8 mouse cellular contexts compared by ENCODE assay signal in genomic region chr8:94999004-94999403, GRCm38 (mm10). TPM values are rescaled to one million over a fixed set of nuclear protein-coding genes. Genes with fewer than 3 reads are reported as not detected.
DNase-seq lines count a peak whose midpoint lies in the region; ATAC-seq lines count a peak whose summit lies in the region.

No protein-coding gene starts in this region.

- no peaks in the 10 kb centered on the region for H3K9me3 ChIP-seq in kidney, embryonic 15.5 days (replicated peaks)
- H3K9me3 ChIP-seq in midbrain, embryonic 16.5 days (replicated peaks; ENCODE audit: control insufficient read depth, low read length, poor library complexity, severe bottlenecking): no peaks in the 10 kb centered on the region

- peaks cover 63% of the 10 kb centered on the region for H3K4me1 ChIP-seq in kidney, embryonic 15.5 days
- H3K4me1 ChIP-seq in midbrain, embryonic 16.5 days (ENCODE audit: control insufficient read depth, insufficient read depth, low read length): peaks cover 51% of the 10 kb centered on the region

- no peak for ATAC-seq in kidney, embryonic 15.5 days (replicated peaks; ENCODE audit: low FRiP score)
- no peak for ATAC-seq in midbrain, embryonic 16.5 days

- peak; percentile 53 for DNase-seq in gastrocnemius, postnatal 25 days
- no peak for DNase-seq in gastrocnemius, postnatal 10 days
- peak; percentile 83 for DNase-seq in heart, adult 8-10 months (ENCODE audit: low spot score)
- DNase-seq in urinary bladder, adult 2 months (ENCODE audit: low spot score): no peak
- no peak for DNase-seq in ovary, postnatal 10 days (ENCODE audit: low spot score)
- no peak for DNase-seq in urinary bladder, postnatal 14 days (ENCODE audit: low spot score)

- H3K27me3 ChIP-seq in kidney, embryonic 15.5 days: no peaks in the 10 kb centered on the region
- no peaks in the 10 kb centered on the region for H3K27me3 ChIP-seq in midbrain, embryonic 16.5 days (ENCODE audit: control insufficient read depth, insufficient read depth, low read depth, low read length)

- peak overlapping the region; percentile 74 for H3K27ac ChIP-seq in kidney, embryonic 15.5 days
- H3K27ac ChIP-seq in midbrain, embryonic 16.5 days (ENCODE audit: low read length): peak overlapping the region; percentile 95

- no peak overlapping the region for H3K4me2 ChIP-seq in kidney, embryonic 15.5 days
- peak overlapping the region; percentile 73 for H3K4me2 ChIP-seq in midbrain, embryonic 16.5 days (ENCODE audit: low read length)

- H3K4me3 ChIP-seq in kidney, embryonic 15.5 days (replicated peaks): no peak overlapping the region
- peak overlapping the region; percentile 41 for H3K4me3 ChIP-seq in midbrain, embryonic 16.5 days (ENCODE audit: low read depth, low read length)

- H3K36me3 ChIP-seq in kidney, embryonic 15.5 days: peaks cover 10% of the 10 kb centered on the region; the same call in 1 of the 2 replicates
- H3K36me3 ChIP-seq in midbrain, embryonic 16.5 days (ENCODE audit: control insufficient read depth, insufficient read depth, low read length): peaks cover 10% of the 10 kb centered on the region

- no peak overlapping the region for H3K9ac ChIP-seq in kidney, embryonic 15.5 days
- H3K9ac ChIP-seq in midbrain, embryonic 16.5 days (ENCODE audit: low read depth, low read length): peak overlapping the region; percentile 83

- 65% methylated on average over 6 of the region's 6 CpGs for WGBS in kidney, embryonic 15.5 days
- WGBS in midbrain, embryonic 16.5 days: 28% methylated on average over 6 of the region's 6 CpGs

RNA-seq across cellular contexts. Expression of gene Adgrg3, which starts 18.5 kb away (rescaled TPM):
- total RNA-seq in gastrocnemius, postnatal 25 days (2021): under 1 TPM; 0.41 to 0.86 TPM
- total RNA-seq in gastrocnemius, postnatal 10 days (2021): 1 to 10 TPM in 1 of 2 experiments, under 1 TPM in 1; 0.80 to 1.2 TPM
- total RNA-seq in heart, adult 8-10 months (2022): 1 to 10 TPM in 3 of 4 experiments, under 1 TPM in 1; 0.75 to 1.3 (median 1.2) TPM
- polyA plus RNA-seq in kidney, embryonic 15.5 days (2015; fragmentation: Nextera tagmentation; extraction: Ambion mirVana): 4.8 TPM in 2 replicates
- polyA plus RNA-seq in midbrain, embryonic 16.5 days (2015; fragmentation: Nextera tagmentation; extraction: Ambion mirVana): 0.56 and 0.64 TPM in 2 replicates
- 4.9 and 6.3 TPM in 2 replicates for polyA plus RNA-seq in urinary bladder, adult 2 months (2012; rRNA removed)

RNA-seq across cellular contexts. Expression of gene Adgrg1, which starts 24.5 kb away (rescaled TPM):
- 10 to 100 TPM; 16.7 to 22.6 TPM for total RNA-seq in gastrocnemius, postnatal 25 days (2021)
- 10 to 100 TPM; 15.6 to 18.0 TPM for total RNA-seq in gastrocnemius, postnatal 10 days (2021)
- 10 to 100 TPM; 41.3 to 63.6 (median 51.8) TPM for total RNA-seq in heart, adult 8-10 months (2022)
- 41.7 and 44.8 TPM in 2 replicates for polyA plus RNA-seq in kidney, embryonic 15.5 days (2015; fragmentation: Nextera tagmentation; extraction: Ambion mirVana)
- 147 and 153 TPM in 2 replicates for polyA plus RNA-seq in midbrain, embryonic 16.5 days (2015; fragmentation: Nextera tagmentation; extraction: Ambion mirVana)
- polyA plus RNA-seq in urinary bladder, adult 2 months (2012; rRNA removed): 47.4 and 52.8 TPM in 2 replicates

RNA-seq across cellular contexts. Expression of gene Drc7, which starts 55.9 kb away (rescaled TPM):
- not detected for total RNA-seq in gastrocnemius, postnatal 25 days (2021)
- not detected for total RNA-seq in gastrocnemius, postnatal 10 days (2021)
- total RNA-seq in heart, adult 8-10 months (2022): not detected
- not detected in 2 replicates for polyA plus RNA-seq in kidney, embryonic 15.5 days (2015; fragmentation: Nextera tagmentation; extraction: Ambion mirVana)
- 2.4 and 2.5 TPM in 2 replicates for polyA plus RNA-seq in midbrain, embryonic 16.5 days (2015; fragmentation: Nextera tagmentation; extraction: Ambion mirVana)
- 0.04 TPM in 1 of 2 replicates, not detected in the other for polyA plus RNA-seq in urinary bladder, adult 2 months (2012; rRNA removed)

Comparison
In these comparisons a context has a peak if more than half of its experiments do, and no peak if none do; other contexts are left out.
1. DNase-seq: peak in gastrocnemius, postnatal 25 days (single experiment) and heart, adult 8-10 months (single experiment); none in gastrocnemius, postnatal 10 days (single experiment), urinary bladder, adult 2 months (single experiment), ovary, postnatal 10 days (single experiment) and urinary bladder, postnatal 14 days (single experiment).